Mouse (Mus musculus): ENCODE measurements around the gene Phf21a. TPM values are rescaled to one million over a fixed set of nuclear protein-coding genes. Genes with fewer than 3 reads are reported as not detected.

Gene Phf21a
- polyA plus RNA-seq, 1 experiment from 2014 or later: 17.9 TPM

GRCm38 (mm10) chr2:92182146-92182756, 89.3 kb downstream of the Phf21a start:
- H3K9ac ChIP-seq (ENCODE audit: low read depth, low read length): peak overlapping the region; percentile 98
- no peaks in the 10 kb centered on the region for H3K27me3 ChIP-seq (replicated peaks; ENCODE audit: control insufficient read depth, insufficient read depth, low read length)
- H3K36me3 ChIP-seq (ENCODE audit: control insufficient read depth, insufficient read depth, low read length): no peaks in the 10 kb centered on the region
- no peaks in the 10 kb centered on the region for H3K9me3 ChIP-seq (ENCODE audit: control insufficient read depth, low read length)
- WGBS: 3% methylated on average over 11 of the region's 11 CpGs
- H3K4me2 ChIP-seq (ENCODE audit: low read depth, low read length): peak overlapping the region; percentile 88
- H3K27ac ChIP-seq (ENCODE audit: low read length): peak overlapping the region; percentile 100
- peaks cover 9% of the 10 kb centered on the region for H3K4me1 ChIP-seq (ENCODE audit: control insufficient read depth, insufficient read depth, low read length)
- peak overlapping the region; percentile 91 for H3K4me3 ChIP-seq (ENCODE audit: low read length)
- ATAC-seq: no peak

- peak; percentile 78 for ATAC-seq
- Histone ChIP-seq H3K27me3 (replicated peaks; ENCODE audit: control insufficient read depth, insufficient read depth, low read length) (no peaks in the 10 kb centered on the region), H3K4me3 (ENCODE audit: low read length) (peak overlapping the region; percentile 91), H3K4me1 (ENCODE audit: control insufficient read depth, insufficient read depth, low read length) (peaks cover 12% of the 10 kb centered on the region), H3K4me2 (ENCODE audit: low read depth, low read length) (peak overlapping the region; percentile 88), H3K9me3 (ENCODE audit: control insufficient read depth, low read length) (no peaks in the 10 kb centered on the region), H3K9ac (ENCODE audit: low read depth, low read length) (peak overlapping the region; percentile 98), H3K27ac (ENCODE audit: low read length) (peak overlapping the region; percentile 100), H3K36me3 (ENCODE audit: control insufficient read depth, insufficient read depth, low read length) (no peaks in the 10 kb centered on the region)
- WGBS: 1% methylated on average over 41 of the region's 41 CpGs
Measured at GRCm38 (mm10) chr2:92182981-92183501, 90.1 kb downstream of the Phf21a start.

GRCm38 (mm10) chr2:92183613-92184076, 90.7 kb downstream of the Phf21a start:
- H3K27me3 ChIP-seq (replicated peaks; ENCODE audit: control insufficient read depth, insufficient read depth, low read length): no peaks in the 10 kb centered on the region
- H3K9ac ChIP-seq (ENCODE audit: low read depth, low read length): peak overlapping the region; percentile 98
- H3K36me3 ChIP-seq (ENCODE audit: control insufficient read depth, insufficient read depth, low read length): no peaks in the 10 kb centered on the region
- ATAC-seq: peak; percentile 88
- WGBS: under 1% methylated on average over 29 of the region's 40 CpGs
- H3K9me3 ChIP-seq (ENCODE audit: control insufficient read depth, low read length): no peaks in the 10 kb centered on the region
- peak overlapping the region; percentile 100 for H3K27ac ChIP-seq (ENCODE audit: low read length)
- peak overlapping the region; percentile 91 for H3K4me3 ChIP-seq (ENCODE audit: low read length)
- peaks cover 12% of the 10 kb centered on the region for H3K4me1 ChIP-seq (ENCODE audit: control insufficient read depth, insufficient read depth, low read length)
- peak overlapping the region; percentile 88 for H3K4me2 ChIP-seq (ENCODE audit: low read depth, low read length)

GRCm38 (mm10) chr2:92184077-92184921, 91.4 kb downstream of the Phf21a start:
- 2% methylated on average over 18 of the region's 19 CpGs for WGBS
- peak overlapping the region; percentile 88 for H3K4me2 ChIP-seq (ENCODE audit: low read depth, low read length)

GRCm38 (mm10) chr2:92185062-92185765, 92.3 kb downstream of the Phf21a start:
- Histone ChIP-seq H3K4me1 (ENCODE audit: control insufficient read depth, insufficient read depth, low read length) (peaks cover 15% of the 10 kb centered on the region), H3K27me3 (replicated peaks; ENCODE audit: control insufficient read depth, insufficient read depth, low read length) (no peaks in the 10 kb centered on the region), H3K4me2 (ENCODE audit: low read depth, low read length) (peak overlapping the region; percentile 88), H3K4me3 (ENCODE audit: low read length) (peak overlapping the region; percentile 91), H3K27ac (ENCODE audit: low read length) (peak overlapping the region; percentile 100), H3K9me3 (ENCODE audit: control insufficient read depth, low read length) (no peaks in the 10 kb centered on the region), H3K36me3 (ENCODE audit: control insufficient read depth, insufficient read depth, low read length) (no peaks in the 10 kb centered on the region), H3K9ac (ENCODE audit: low read depth, low read length) (peak overlapping the region; percentile 98)
- WGBS: under 1% methylated on average over 45 of the region's 47 CpGs
- peak; percentile 10; the same call in 1 of the 2 replicates for ATAC-seq

More at GRCm38 (mm10) chr2:92184077-92184921, 91.4 kb downstream of the Phf21a start:
- peak overlapping the region; percentile 98 for H3K9ac ChIP-seq (ENCODE audit: low read depth, low read length)
- peak overlapping the region; percentile 91 for H3K4me3 ChIP-seq (ENCODE audit: low read length)
- H3K4me1 ChIP-seq (ENCODE audit: control insufficient read depth, insufficient read depth, low read length): peaks cover 12% of the 10 kb centered on the region
- ATAC-seq: peak; percentile 55
- no peaks in the 10 kb centered on the region for H3K9me3 ChIP-seq (ENCODE audit: control insufficient read depth, low read length)
- peak overlapping the region; percentile 100 for H3K27ac ChIP-seq (ENCODE audit: low read length)
- H3K27me3 ChIP-seq (replicated peaks; ENCODE audit: control insufficient read depth, insufficient read depth, low read length): no peaks in the 10 kb centered on the region
- no peaks in the 10 kb centered on the region for H3K36me3 ChIP-seq (ENCODE audit: control insufficient read depth, insufficient read depth, low read length)

GRCm38 (mm10) chr2:92185766-92186450, 93.0 kb downstream of the Phf21a start:
- Histone ChIP-seq H3K36me3 (ENCODE audit: control insufficient read depth, insufficient read depth, low read length) (no peaks in the 10 kb centered on the region), H3K9me3 (ENCODE audit: control insufficient read depth, low read length) (no peaks in the 10 kb centered on the region), H3K9ac (ENCODE audit: low read depth, low read length) (peak overlapping the region; percentile 98), H3K4me2 (ENCODE audit: low read depth, low read length) (peak overlapping the region; percentile 88), H3K4me3 (ENCODE audit: low read length) (peak overlapping the region; percentile 91), H3K4me1 (ENCODE audit: control insufficient read depth, insufficient read depth, low read length) (peaks cover 15% of the 10 kb centered on the region), H3K27me3 (replicated peaks; ENCODE audit: control insufficient read depth, insufficient read depth, low read length) (no peaks in the 10 kb centered on the region), H3K27ac (ENCODE audit: low read length) (peak overlapping the region; percentile 100)
- ATAC-seq: no peak
- WGBS: 11% methylated on average over 11 of the region's 11 CpGs

GRCm38 (mm10) chr2:92187061-92187460, 94.1 kb downstream of the Phf21a start:
- no peaks in the 10 kb centered on the region for H3K36me3 ChIP-seq (ENCODE audit: control insufficient read depth, insufficient read depth, low read length)
- 68% methylated on average over 6 of the region's 6 CpGs for WGBS
- no peak overlapping the region for H3K27ac ChIP-seq (ENCODE audit: low read length)
- H3K4me2 ChIP-seq (ENCODE audit: low read depth, low read length): peak overlapping the region; percentile 23; the same call in 1 of the 2 replicates
- no peaks in the 10 kb centered on the region for H3K27me3 ChIP-seq (replicated peaks; ENCODE audit: control insufficient read depth, insufficient read depth, low read length)
- no peak overlapping the region for H3K4me3 ChIP-seq (ENCODE audit: low read length)
- no peak for ATAC-seq
- H3K9me3 ChIP-seq (ENCODE audit: control insufficient read depth, low read length): no peaks in the 10 kb centered on the region
- H3K4me1 ChIP-seq (ENCODE audit: control insufficient read depth, insufficient read depth, low read length): peaks cover 14% of the 10 kb centered on the region
- H3K9ac ChIP-seq (ENCODE audit: low read depth, low read length): no peak overlapping the region

- Histone ChIP-seq H3K27ac (ENCODE audit: low read length) (no peak overlapping the region), H3K4me3 (ENCODE audit: low read length) (no peak overlapping the region), H3K9me3 (ENCODE audit: control insufficient read depth, low read length) (no peaks in the 10 kb centered on the region), H3K36me3 (ENCODE audit: control insufficient read depth, insufficient read depth, low read length) (no peaks in the 10 kb centered on the region), H3K4me1 (ENCODE audit: control insufficient read depth, insufficient read depth, low read length) (peaks cover 12% of the 10 kb centered on the region), H3K9ac (ENCODE audit: low read depth, low read length) (no peak overlapping the region), H3K27me3 (replicated peaks; ENCODE audit: control insufficient read depth, insufficient read depth, low read length) (no peaks in the 10 kb centered on the region), H3K4me2 (ENCODE audit: low read depth, low read length) (no peak overlapping the region)
- ATAC-seq: no peak
- WGBS: 43% methylated on average over 3 of the region's 3 CpGs
Measured at GRCm38 (mm10) chr2:92188744-92189143, 95.8 kb downstream of the Phf21a start.

Data from intestine, embryonic 16.5 days (tissue).